Mouse (Mus musculus): ENCODE data around the gene Scml4.

Gene Scml4

GRCm38 (mm10) chr10:42861446-42861845 is 1.3 kb downstream of the Scml4 start:
- DNase-seq (ENCODE audit: inconsistent age in 2 of 2, low spot score in 1 of 2) = peak in 1 of 2 experiments; percentile 57

- peak; percentile 72 to 93 for DNase-seq (ENCODE audit: inconsistent age in 2 of 2, low spot score in 1 of 2)
Measured at GRCm38 (mm10) chr10:42862102-42862740, 2.1 kb downstream of the Scml4 start.

GRCm38 (mm10) chr10:42862806-42863205 is 2.6 kb downstream of the Scml4 start:
- peak in 1 of 2 experiments; percentile 68 for DNase-seq (ENCODE audit: inconsistent age in 2 of 2, low spot score in 1 of 2)

GRCm38 (mm10) chr10:42863621-42864391 is 3.6 kb downstream of the Scml4 start:
- DNase-seq (ENCODE audit: inconsistent age in 2 of 2, low spot score in 1 of 2) = peak; percentile 77 to 91

- peak in 1 of 2 experiments; percentile 33 for DNase-seq (ENCODE audit: inconsistent age in 2 of 2, low spot score in 1 of 2)
Measured at GRCm38 (mm10) chr10:42864696-42865095, 4.5 kb downstream of the Scml4 start.

GRCm38 (mm10) chr10:42868416-42868815 is 8.2 kb downstream of the Scml4 start:
- no peak for DNase-seq (ENCODE audit: inconsistent age in 2 of 2, low spot score in 1 of 2)

- no peak for DNase-seq (ENCODE audit: inconsistent age in 2 of 2, low spot score in 1 of 2)
Measured at GRCm38 (mm10) chr10:42869467-42869866, 9.3 kb downstream of the Scml4 start.

- DNase-seq (ENCODE audit: inconsistent age in 2 of 2, low spot score in 1 of 2) = no peak
Measured at GRCm38 (mm10) chr10:42872269-42873010, 12.3 kb downstream of the Scml4 start.

GRCm38 (mm10) chr10:42873077-42873595 is 13.0 kb downstream of the Scml4 start:
- no peak for DNase-seq (ENCODE audit: inconsistent age in 2 of 2, low spot score in 1 of 2)

GRCm38 (mm10) chr10:42876172-42876571 is 16.0 kb downstream of the Scml4 start:
- no peak for DNase-seq (ENCODE audit: inconsistent age in 2 of 2, low spot score in 1 of 2)

GRCm38 (mm10) chr10:42879269-42879681 is 19.1 kb downstream of the Scml4 start:
- no peak for DNase-seq (ENCODE audit: inconsistent age in 2 of 2, low spot score in 1 of 2)

GRCm38 (mm10) chr10:42879682-42880081 is 19.5 kb downstream of the Scml4 start:
- no peak for DNase-seq (ENCODE audit: inconsistent age in 2 of 2, low spot score in 1 of 2)

GRCm38 (mm10) chr10:42887040-42887439 is 26.9 kb downstream of the Scml4 start:
- DNase-seq (ENCODE audit: inconsistent age in 2 of 2, low spot score in 1 of 2) = no peak

GRCm38 (mm10) chr10:42888241-42888640 is 28.1 kb downstream of the Scml4 start:
- peak in 1 of 2 experiments; percentile 37 for DNase-seq (ENCODE audit: inconsistent age in 2 of 2, low spot score in 1 of 2)

- no peak for DNase-seq (ENCODE audit: inconsistent age in 2 of 2, low spot score in 1 of 2)
Measured at GRCm38 (mm10) chr10:42890365-42890764, 30.2 kb downstream of the Scml4 start.

GRCm38 (mm10) chr10:42892250-42892649 is 32.1 kb downstream of the Scml4 start:
- no peak for DNase-seq (ENCODE audit: inconsistent age in 2 of 2, low spot score in 1 of 2)

GRCm38 (mm10) chr10:42892987-42893386 is 32.8 kb downstream of the Scml4 start:
- no peak for DNase-seq (ENCODE audit: inconsistent age in 2 of 2, low spot score in 1 of 2)

GRCm38 (mm10) chr10:42893857-42894256 is 33.7 kb downstream of the Scml4 start:
- DNase-seq (ENCODE audit: inconsistent age in 2 of 2, low spot score in 1 of 2) = peak in 1 of 2 experiments; percentile 33

GRCm38 (mm10) chr10:42894263-42894662 is 34.1 kb downstream of the Scml4 start:
- no peak for DNase-seq (ENCODE audit: inconsistent age in 2 of 2, low spot score in 1 of 2)

GRCm38 (mm10) chr10:42894696-42895095 is 34.5 kb downstream of the Scml4 start:
- DNase-seq (ENCODE audit: inconsistent age in 2 of 2, low spot score in 1 of 2) = peak; percentile 71 to 87

GRCm38 (mm10) chr10:42896621-42897020 is 36.5 kb downstream of the Scml4 start:
- DNase-seq (ENCODE audit: inconsistent age in 2 of 2, low spot score in 1 of 2) = no peak
